Mouse (Mus musculus) naive thymus-derived CD4-positive, alpha-beta T cell, adult 5 months (primary cell): ENCODE data around the gene Sh2d5. TPM values are rescaled to one million over a fixed set of nuclear protein-coding genes. Genes with fewer than 3 reads are reported as not detected.

Experiments used
- polyA plus RNA-seq: library from polyadenylated mRNA; unstranded; fragments of 100-300 nt; shearing (Covaris generic); gene quantifications from one replicate; pipeline ENCODE4 v1.2.1, GENCODE M21; 2017

Gene Sh2d5
- 0.12 TPM for polyA plus RNA-seq

GRCm38 (mm10) chr4:138250088-138250960, at the start of gene Sh2d5, which contains the start of gene Kif17:
TSS of gene Sh2d5 (plus strand) at chr4:138250403.
TSS of gene Kif17 (plus strand) at chr4:138250435.

DNA sequence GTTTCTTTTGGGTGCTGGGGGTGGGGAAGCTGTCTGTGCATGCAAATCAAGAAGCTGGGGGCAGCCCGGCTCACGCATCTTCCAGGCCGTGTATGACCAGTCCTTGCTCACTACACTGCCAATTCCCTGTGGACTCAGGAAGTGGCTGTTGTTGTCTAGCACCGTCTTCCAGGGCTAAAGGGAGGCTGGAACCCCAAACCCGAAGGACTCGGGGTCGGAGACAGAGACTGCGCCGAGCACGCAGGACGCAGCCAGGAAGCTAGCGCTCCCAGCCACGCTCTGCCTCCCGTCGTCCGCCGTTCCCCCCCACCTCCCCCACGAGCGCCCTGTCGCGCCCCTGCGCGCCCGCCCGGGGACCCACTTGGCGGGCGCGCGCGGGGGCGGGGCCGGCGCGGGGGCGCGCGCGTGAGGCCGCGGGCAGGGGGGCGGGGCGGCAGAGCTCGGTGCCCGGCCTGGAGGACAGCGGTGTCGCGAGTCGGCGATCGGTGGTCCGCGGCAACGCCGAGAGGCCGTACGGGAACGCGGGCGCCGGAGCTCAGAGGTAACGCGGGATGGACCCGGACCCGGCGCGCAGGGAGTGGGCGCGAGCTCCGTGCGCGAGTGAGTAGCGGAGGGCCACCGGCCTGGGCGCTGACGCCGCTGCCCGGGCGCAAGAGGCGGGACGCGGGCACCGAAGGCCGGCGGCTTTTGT, 33.9 kb upstream of the Sh2d5 start, which contains the start of gene Hp1bp3:
Gene Hp1bp3, plus strand, starts transcription at position 97 of the 691 bp plus-strand sequence.

GRCm38 (mm10) chr4:138304340-138305104, 54.3 kb downstream of the Sh2d5 start, which contains the start of gene Ddost:
TSS of gene Ddost (plus strand) at chr4:138304730.

Other genes with a start within 250 kb of the Sh2d5 start
- gene Hp1bp3, start 34.1 kb upstream of the Sh2d5 start, polyA plus RNA-seq = 210 TPM
- gene Kif17, start within 50 bp of the Sh2d5 start, polyA plus RNA-seq = not detected
- gene Ddost, start 54.3 kb downstream of the Sh2d5 start, polyA plus RNA-seq = 113 TPM
- gene Pink1, start 75.9 kb downstream of the Sh2d5 start, polyA plus RNA-seq = 191 TPM
- not detected for gene Cda, start 117.6 kb downstream of the Sh2d5 start, polyA plus RNA-seq
- gene Fam43b, start 146.1 kb downstream of the Sh2d5 start, polyA plus RNA-seq = not detected
- 12.2 TPM for gene Mul1, start 184.3 kb downstream of the Sh2d5 start, polyA plus RNA-seq
- gene Camk2n1, start 203.9 kb downstream of the Sh2d5 start, polyA plus RNA-seq = 0.30 TPM